Mouse (Mus musculus): ENCODE measurements around the gene Cbx3.

The Cbx3 gene

DNA sequence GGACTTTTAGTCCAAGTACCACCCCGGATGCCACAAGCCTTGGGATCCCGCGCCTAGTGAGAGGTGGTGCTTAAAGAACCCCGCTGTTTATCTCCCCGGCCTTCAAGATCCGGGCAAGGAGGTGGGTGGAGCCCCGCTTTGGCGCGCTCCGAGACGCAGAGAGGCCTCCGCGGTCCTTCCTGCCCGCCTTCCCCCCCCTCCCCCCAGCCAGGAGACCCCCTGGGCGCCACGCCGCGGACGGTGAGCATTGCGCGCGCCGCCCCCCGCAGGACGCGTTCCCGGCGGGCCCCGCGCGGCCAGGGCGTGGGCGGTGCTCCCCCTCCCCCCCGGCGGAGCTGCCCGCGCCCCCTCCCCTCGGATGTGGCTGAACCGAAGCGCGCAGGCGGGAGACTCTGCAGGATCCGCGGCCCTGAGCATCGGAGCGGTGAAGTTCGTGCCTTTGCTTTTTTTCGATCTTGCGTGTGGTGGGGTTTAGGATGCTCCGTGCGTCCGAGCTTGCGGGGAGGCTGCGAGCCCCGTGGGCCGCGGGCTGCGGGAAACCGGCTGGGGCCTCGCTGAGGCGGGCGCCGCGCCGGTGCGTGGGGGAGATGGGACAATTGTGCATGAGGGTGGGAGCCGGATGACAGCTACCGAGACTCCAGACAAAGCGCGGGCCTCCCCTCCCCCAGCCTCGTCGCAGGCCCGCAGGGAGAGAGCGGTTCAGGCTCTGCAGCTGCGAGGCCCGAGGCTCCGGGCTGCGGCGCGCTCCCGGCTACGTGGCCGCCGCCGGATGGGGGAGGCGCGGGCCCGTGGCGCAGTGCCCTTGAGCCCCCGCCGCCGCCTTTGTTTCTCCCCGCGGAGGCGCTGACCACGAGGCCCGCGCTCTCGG, at the start of gene Cbx3:
TSS of gene Cbx3 (plus strand) at position 50 of the 868 bp plus-strand sequence.
- ChIA-PET CTCF (interaction anchor here (0.5 to 1.3 kb wide), 11 partner anchors 19 to 1361 kb away, joined by 3 to 8 read pairs (median 3); no protein-coding TSS in a partner anchor), POLR2A (interaction anchor here (0.5 to 17.3 kb wide), 102 partner anchors 8 to 542 kb away, joined by 3 to 383 read pairs (median 5); partner anchors contain the start of genes Nfe2l3 (in 4 of the 4), Skap2 (in 2 of the 4) and Snx10 (in 2 of the 4))

DNA sequence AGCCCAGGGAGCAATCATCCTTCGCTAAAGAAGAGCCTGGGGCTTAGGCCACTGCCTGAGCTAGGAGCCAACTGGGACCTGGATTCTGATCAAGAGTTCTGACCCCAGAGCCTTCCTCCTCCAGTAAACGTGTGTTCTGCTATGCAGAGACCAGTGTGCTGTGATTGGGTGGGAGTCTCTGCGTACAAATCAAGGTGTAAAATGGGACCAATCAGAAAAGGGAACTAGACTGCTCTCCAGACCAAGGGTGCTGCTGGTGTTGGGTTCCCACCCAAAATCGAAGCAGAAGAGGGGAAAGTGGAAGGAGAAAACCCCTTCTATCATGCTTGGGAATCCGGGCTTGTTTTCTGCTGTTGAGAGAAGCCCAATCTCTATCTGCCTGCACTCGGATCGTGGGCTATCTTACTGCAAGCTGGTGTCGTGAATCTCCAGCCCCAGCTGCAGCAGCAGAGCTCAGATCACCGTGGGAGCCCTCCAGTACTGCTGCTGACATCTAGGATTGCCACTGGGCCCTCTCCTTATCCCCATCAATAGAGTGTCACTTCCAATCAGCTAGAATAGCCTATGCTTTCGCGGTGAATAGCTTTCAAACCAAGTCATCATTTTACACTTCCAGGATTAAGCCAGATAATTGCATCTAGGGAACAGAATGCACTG, 46.6 kb upstream of the Cbx3 start:
- ChIA-PET CTCF (interaction anchor here in 1 of 4 experiments (1.6 kb wide), 1 partner anchor 40 kb away, joined by 4 read pairs; no protein-coding TSS in a partner anchor), POLR2A (interaction anchor here in 3 of 4 experiments (0.5 to 2.7 kb wide), 14 partner anchors 9 to 182 kb away, joined by 3 to 13 read pairs (median 4); partner anchors contain the start of genes Nfe2l3 (in 2 of the 3), Cbx3 (in 1 of the 3) and Hnrnpa2b1 (in 1 of the 3))

DNA sequence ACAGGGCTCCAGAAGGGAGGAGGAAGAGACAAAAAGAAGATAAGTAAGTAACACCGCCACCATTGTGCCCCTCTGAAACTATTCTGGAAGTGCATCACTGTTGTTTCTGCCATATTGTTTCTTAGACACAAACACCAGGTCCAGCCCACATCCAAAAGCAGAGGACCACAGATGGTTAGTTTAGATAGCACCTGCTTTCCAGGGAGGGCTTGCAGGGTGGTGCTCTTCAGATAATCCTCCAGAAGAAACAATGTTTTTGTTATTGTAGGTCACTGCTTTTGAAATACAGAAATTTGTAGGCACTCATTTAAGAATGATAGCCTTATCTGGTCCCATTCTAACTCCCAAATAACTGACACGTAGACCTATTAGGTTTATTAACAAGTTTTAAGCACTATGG, 45.6 kb upstream of the Cbx3 start:
- ChIA-PET POLR2A (interaction anchor here in 2 of 4 experiments (0.5 to 2.7 kb wide), 8 partner anchors 8 to 183 kb away, joined by 3 to 13 read pairs (median 4); partner anchors contain the start of gene Nfe2l3 (in 2 of the 2)), CTCF (interaction anchor here in 1 of 4 experiments (1.6 kb wide), 1 partner anchor 41 kb away, joined by 4 read pairs; no protein-coding TSS in a partner anchor)

DNA sequence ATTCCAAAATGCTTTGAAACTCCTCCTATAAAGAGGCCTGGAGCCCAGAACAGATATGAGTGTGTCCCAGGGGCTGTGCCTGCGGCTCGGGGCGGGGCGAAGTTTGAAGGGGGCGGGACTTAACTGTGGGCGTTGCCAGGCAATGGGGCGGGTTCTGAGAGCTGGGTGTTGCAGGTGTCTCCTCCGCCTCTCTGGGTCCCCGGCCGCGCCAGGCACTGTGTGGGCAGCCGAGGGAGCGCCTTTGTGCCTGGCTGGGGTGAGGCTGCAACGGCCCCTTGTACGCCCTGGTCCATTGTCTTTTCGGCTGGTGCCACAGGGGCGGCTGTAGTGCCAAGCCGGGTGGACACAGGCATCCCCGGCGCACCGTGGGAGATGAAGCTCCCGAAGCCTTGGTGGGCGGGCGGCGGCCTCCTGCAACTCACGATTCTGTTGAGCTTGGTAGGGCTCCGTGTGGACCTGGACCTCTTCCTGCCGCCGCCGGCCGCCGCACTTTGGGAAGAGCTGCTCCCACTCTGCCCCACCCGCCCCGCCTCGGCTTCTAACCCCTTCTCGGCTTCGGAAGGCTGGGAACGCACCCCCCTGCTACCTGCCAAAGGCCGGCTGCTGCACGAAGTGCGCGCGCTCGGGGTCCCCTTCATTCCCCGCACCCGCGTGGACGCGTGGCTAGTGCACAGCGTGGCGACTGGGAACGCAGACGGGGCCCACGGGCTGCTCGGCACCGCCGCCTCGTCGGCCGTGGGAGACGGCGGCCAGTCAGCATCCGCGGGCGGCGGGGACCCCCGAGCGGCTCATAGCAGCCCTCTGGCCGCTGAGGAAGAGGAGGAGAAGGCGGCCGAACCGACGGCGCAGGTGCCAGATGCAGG, 37.4 kb upstream of the Cbx3 start, which contains the start of gene Nfe2l3:
TSS of gene Nfe2l3 (plus strand) at position 136 of the 863 bp plus-strand sequence.
- ChIA-PET CTCF (interaction anchor here in 2 of 4 experiments (0.5 to 2.2 kb wide), 8 partner anchors 10 to 612 kb away, joined by 3 to 10 read pairs (median 4); no protein-coding TSS in a partner anchor), POLR2A (interaction anchor here (0.5 to 13.1 kb wide), 33 partner anchors 8 to 674 kb away, joined by 3 to 248 read pairs (median 4); partner anchors contain the start of genes Cbx3 (in 3 of the 4) and Hnrnpa2b1 (in 3 of the 4))

- POLR2A ChIA-PET, result interaction anchor here (0.5 to 13.1 kb wide), 20 partner anchors 8 to 361 kb away, joined by 3 to 248 read pairs (median 4); partner anchors contain the start of genes Cbx3 (in 2 of the 4) and Hnrnpa2b1 (in 2 of the 4)
Observed at GRCm38 (mm10) chr6:51434270-51434669, 35.9 kb upstream of the Cbx3 start.

DNA sequence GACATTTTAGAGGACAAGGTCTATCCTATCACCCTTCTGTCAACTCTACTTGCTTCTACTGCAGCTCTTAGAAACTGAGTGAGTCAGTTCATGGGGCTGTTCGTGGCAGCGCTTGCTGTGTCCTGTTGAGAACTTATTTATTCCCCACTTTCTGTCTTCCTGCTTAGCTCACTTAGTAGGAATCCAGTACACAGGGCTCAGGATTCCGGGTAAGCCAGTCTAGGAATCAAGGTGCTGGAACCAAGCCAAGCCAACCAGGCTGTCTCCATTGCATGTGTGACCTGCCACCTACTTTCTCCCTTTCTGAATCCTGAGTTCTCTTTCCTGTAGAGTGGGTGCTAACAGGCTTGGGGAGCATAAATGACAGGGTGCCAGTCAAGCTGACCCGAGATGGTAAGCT, 32.5 kb upstream of the Cbx3 start:
- ChIA-PET CTCF (interaction anchor here in 1 of 4 experiments (0.6 kb wide), 1 partner anchor 40 kb away, joined by 4 read pairs; no protein-coding TSS in a partner anchor), POLR2A (interaction anchor here (0.6 to 13.1 kb wide), 11 partner anchors 14 to 1262 kb away, joined by 3 to 248 read pairs (median 4); partner anchors contain the start of genes Hnrnpa2b1 (in 2 of the 4) and Cbx3 (in 1 of the 4))

More at GRCm38 (mm10) chr6:51434270-51434669, 35.9 kb upstream of the Cbx3 start:
- CTCF ChIA-PET, result interaction anchor here in 2 of 4 experiments (0.6 to 2.2 kb wide), 2 partner anchors 51 kb away, joined by 6 to 7 read pairs; no protein-coding TSS in a partner anchor

GRCm38 (mm10) chr6:51438826-51439330, 31.3 kb upstream of the Cbx3 start:
- ChIA-PET CTCF (no interaction called here), POLR2A (interaction anchor here in 2 of 4 experiments (1.7 to 13.1 kb wide), 2 partner anchors 26 to 30 kb away, joined by 5 to 248 read pairs; partner anchors contain the start of genes Hnrnpa2b1 (in 2 of the 2) and Cbx3 (in 1 of the 2))

DNA sequence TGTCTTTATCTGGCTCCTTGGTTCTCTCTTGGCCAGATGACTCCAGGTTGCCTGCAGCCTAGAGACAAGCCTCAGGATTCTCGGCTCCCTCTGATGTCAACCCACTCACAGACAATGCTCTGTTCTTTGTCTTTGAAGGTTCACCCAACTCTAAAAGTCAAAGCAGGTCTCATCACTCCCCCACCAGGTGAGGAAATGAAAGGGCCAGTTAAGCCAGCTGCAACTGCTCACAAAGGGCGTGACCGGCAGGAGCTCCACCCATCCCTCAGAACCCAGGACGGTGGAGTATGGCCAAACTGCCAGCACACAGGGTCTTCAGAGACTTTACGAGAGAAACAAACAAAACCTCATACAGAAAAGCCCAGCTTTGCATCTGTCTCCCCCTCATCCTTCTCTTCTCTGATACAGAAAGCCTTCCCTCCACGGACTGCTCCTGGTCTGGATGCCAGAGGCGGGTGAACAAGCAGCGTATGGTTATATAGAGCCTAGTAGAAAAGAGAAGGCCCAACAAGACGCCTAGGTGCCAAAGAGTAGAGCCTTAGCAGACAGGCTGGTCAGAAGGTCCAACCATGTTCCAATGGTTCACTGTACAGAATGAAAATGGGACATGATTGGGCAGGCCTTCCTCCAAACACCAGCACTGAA, 27.8 kb upstream of the Cbx3 start:
- CTCF ChIA-PET, result interaction anchor here (0.5 to 2.4 kb wide), 14 partner anchors 9 to 138 kb away, joined by 3 to 24 read pairs (median 4); partner anchors contain the start of gene Nfe2l3 (in 1 of the 4)
- POLR2A ChIA-PET, result interaction anchor here in 3 of 4 experiments (0.6 to 13.1 kb wide), 27 partner anchors 8 to 730 kb away, joined by 3 to 248 read pairs (median 4); partner anchors contain the start of genes Nfe2l3 (in 3 of the 3), Cbx3 (in 2 of the 3) and Hnrnpa2b1 (in 2 of the 3)

- POLR2A ChIA-PET, result interaction anchor here in 3 of 4 experiments (0.8 to 5.5 kb wide), 25 partner anchors 8 to 89 kb away, joined by 3 to 71 read pairs (median 4); partner anchors contain the start of genes Hnrnpa2b1 (in 3 of the 3), Cbx3 (in 2 of the 3) and Nfe2l3 (in 1 of the 3)
- CTCF ChIA-PET, result interaction anchor here (0.7 to 1.6 kb wide), 4 partner anchors 69 to 246 kb away, joined by 3 to 10 read pairs (median 5); no protein-coding TSS in a partner anchor
Observed at GRCm38 (mm10) chr6:51452927-51453503, 17.1 kb upstream of the Cbx3 start.

DNA sequence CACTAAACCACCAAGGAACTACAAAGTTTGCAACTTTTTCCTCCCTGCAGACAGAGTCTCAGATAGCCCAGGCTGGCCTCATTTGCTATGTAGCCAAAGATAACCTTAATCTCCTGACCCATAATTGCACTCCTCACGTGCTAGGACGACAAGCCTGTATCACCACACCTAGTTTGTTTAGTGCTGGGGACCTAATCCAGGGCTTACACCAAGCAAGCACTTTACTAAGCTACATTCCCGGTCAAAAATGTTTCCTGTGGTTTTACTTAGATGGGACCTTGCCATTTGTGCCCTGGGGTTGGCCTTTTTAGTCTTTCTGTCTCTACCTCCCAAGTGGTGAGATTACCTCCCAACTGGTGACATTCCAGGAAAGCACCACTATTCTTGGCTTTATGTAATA, 15.2 kb upstream of the Cbx3 start:
- ChIA-PET CTCF (no interaction called here), POLR2A (interaction anchor here in 3 of 4 experiments (0.8 to 5.5 kb wide), 10 partner anchors 8 to 56 kb away, joined by 3 to 71 read pairs (median 6); partner anchors contain the start of genes Cbx3 (in 2 of the 3), Hnrnpa2b1 (in 2 of the 3) and Nfe2l3 (in 1 of the 3))

- ChIA-PET POLR2A (interaction anchor here in 3 of 4 experiments (0.8 to 17.3 kb wide), 7 partner anchors 14 to 88 kb away, joined by 3 to 383 read pairs (median 138); partner anchors contain the start of genes Cbx3 (in 3 of the 3), Hnrnpa2b1 (in 3 of the 3) and Nfe2l3 (in 1 of the 3)), CTCF (interaction anchor here in 1 of 4 experiments (0.7 kb wide), 1 partner anchor 66 kb away, joined by 11 read pairs; no protein-coding TSS in a partner anchor)
Observed at GRCm38 (mm10) chr6:51456198-51456597, 14.0 kb upstream of the Cbx3 start.

DNA sequence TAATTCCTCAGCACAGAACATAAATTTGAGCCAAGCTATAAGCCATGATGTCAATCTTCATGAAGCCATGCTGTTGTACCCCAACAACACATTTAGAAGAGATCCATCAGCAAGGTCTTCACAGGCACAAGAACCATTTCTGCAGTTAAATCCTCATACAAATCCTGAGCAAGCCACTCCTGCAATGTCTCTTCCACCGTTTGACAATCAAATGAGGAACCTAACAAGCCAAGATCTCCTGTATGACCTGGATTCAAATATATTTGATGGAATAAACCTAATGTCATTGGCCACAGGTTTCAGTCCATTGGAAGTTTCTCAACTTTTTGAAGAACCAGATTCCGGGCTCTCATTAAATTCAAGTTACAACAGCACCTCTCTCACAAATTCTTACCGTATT, 12.9 kb upstream of the Cbx3 start:
- POLR2A ChIA-PET, result interaction anchor here (0.7 to 17.3 kb wide), 14 partner anchors 11 to 87 kb away, joined by 3 to 383 read pairs (median 4); partner anchors contain the start of genes Hnrnpa2b1 (in 4 of the 4), Cbx3 (in 3 of the 4) and Nfe2l3 (in 1 of the 4)

GRCm38 (mm10) chr6:51457770-51458387, 12.3 kb upstream of the Cbx3 start:
- POLR2A ChIA-PET, result interaction anchor here (0.8 to 17.3 kb wide), 22 partner anchors 11 to 87 kb away, joined by 3 to 383 read pairs (median 6); partner anchors contain the start of genes Cbx3 (in 4 of the 4), Hnrnpa2b1 (in 4 of the 4) and Nfe2l3 (in 1 of the 4)
- CTCF ChIA-PET, result interaction anchor here in 2 of 4 experiments (0.5 to 1.4 kb wide), 3 partner anchors 8 to 74 kb away, joined by 3 to 6 read pairs (median 4); no protein-coding TSS in a partner anchor

More for the DNA sequence above, 12.9 kb upstream of the Cbx3 start:
- CTCF ChIA-PET, result no interaction called here

GRCm38 (mm10) chr6:51458925-51459312, 11.2 kb upstream of the Cbx3 start:
- ChIA-PET POLR2A (interaction anchor here (0.7 to 17.3 kb wide), 56 partner anchors 6 to 646 kb away, joined by 3 to 383 read pairs (median 5); partner anchors contain the start of genes Cbx3 (in 4 of the 4), Hnrnpa2b1 (in 4 of the 4) and Nfe2l3 (in 1 of the 4)), CTCF (interaction anchor here in 3 of 4 experiments (0.6 to 1.9 kb wide), 7 partner anchors 17 to 121 kb away, joined by 3 to 7 read pairs (median 5); no protein-coding TSS in a partner anchor)
